Mouse (Mus musculus): ENCODE results near the gene Zpbp2. TPM values are rescaled to one million over a fixed set of nuclear protein-coding genes. Genes with fewer than 3 reads are reported as not detected.

Gene Zpbp2
- total and polyA plus RNA-seq, 2 experiments: 0.28 TPM; not detected in 1

DNA sequence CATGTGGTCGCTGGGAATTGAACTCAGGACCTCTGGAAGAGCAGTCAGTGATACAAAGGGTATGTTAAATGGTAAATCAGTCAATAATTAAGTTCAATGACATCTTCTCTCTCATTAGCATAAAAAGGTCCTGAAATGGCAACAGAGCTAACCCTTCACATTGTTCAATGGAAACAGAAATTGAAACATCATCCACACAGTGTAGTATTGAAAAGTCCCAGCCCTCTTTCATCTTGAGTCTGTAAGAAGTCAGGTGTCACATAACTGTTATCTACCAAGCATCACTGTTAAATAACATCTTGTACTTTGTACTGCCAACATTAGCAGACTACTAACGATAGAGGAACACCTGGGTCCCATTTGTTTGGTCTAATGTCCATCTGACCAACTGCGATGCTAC, 12.1 kb downstream of the Zpbp2 start:
- H3K27ac ChIP-seq (replicated peaks; ENCODE audit: insufficient read depth, low read depth, low read length): no peak overlapping the region
- TF ChIP-seq CTCF (IDR thresholded peaks at IDR 0.05; ENCODE audit: low read depth, low read length): no peak
- no peak for TF ChIP-seq POLR2A (IDR thresholded peaks at IDR 0.05; ENCODE audit: extremely low read depth, insufficient read depth, low read length)
- H3K4me3 ChIP-seq (ENCODE audit: insufficient read depth, low read depth, low read length): no peak overlapping the region
- DNase-seq (ENCODE audit: extremely low read depth, low read depth, low spot score): no peak
- no peak overlapping the region for H3K9ac ChIP-seq (ENCODE audit: low read depth, low read length)
- H3K4me1 ChIP-seq (ENCODE audit: control insufficient read depth, insufficient read depth, low read length): peaks cover 14% of the 10 kb centered on the region
- H3K36me3 ChIP-seq (ENCODE audit: control insufficient read depth, insufficient read depth, low read length): no peaks in the 10 kb centered on the region
- 68% methylated on average over 3 of the region's 3 CpGs for WGBS
- no peaks in the 10 kb centered on the region for H3K79me2 ChIP-seq (ENCODE audit: control insufficient read depth, insufficient read depth, low read length)
- H3K27me3 ChIP-seq (ENCODE audit: control insufficient read depth, insufficient read depth, low read length): no peaks in the 10 kb centered on the region

DNA sequence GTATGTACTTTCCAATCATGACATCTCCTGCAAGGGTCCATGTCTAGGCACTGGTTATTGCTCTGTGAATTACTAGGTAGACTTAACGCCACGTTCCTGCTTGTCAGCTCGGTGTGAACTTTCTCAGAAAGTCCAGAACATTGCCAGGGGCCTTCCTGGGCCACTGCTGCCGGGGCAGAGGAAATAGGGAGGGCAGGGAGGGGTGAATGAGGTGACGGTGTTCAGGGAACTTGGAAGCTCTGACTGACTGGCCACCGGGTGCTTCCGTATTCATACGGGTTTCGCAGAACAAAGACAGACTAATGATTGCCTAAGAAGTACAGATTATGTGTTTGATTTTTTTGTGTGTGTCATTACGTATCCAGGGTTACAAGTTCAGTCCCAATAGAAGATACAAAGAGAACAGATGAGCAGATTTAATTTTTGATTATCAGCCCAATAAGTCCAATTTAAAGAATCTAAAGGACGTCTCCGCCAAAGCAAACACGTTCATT, 13.1 kb downstream of the Zpbp2 start:
- H3K4me1 ChIP-seq (ENCODE audit: control insufficient read depth, insufficient read depth, low read length): peaks cover 14% of the 10 kb centered on the region
- WGBS: 19% methylated on average over 13 of the region's 13 CpGs
- H3K79me2 ChIP-seq (ENCODE audit: control insufficient read depth, insufficient read depth, low read length): no peaks in the 10 kb centered on the region
- DNase-seq (ENCODE audit: extremely low read depth, low read depth, low spot score): peak; percentile 77
- H3K27ac ChIP-seq (replicated peaks; ENCODE audit: insufficient read depth, low read depth, low read length): peak overlapping the region; percentile 24; the same call in 1 of the 2 replicates
- TF ChIP-seq POLR2A (IDR thresholded peaks at IDR 0.05; ENCODE audit: extremely low read depth, insufficient read depth, low read length) (no peak), CTCF (IDR thresholded peaks at IDR 0.05; ENCODE audit: low read depth, low read length) (no peak)
- no peaks in the 10 kb centered on the region for H3K27me3 ChIP-seq (ENCODE audit: control insufficient read depth, insufficient read depth, low read length)
- no peaks in the 10 kb centered on the region for H3K36me3 ChIP-seq (ENCODE audit: control insufficient read depth, insufficient read depth, low read length)
- H3K9ac ChIP-seq (ENCODE audit: low read depth, low read length): no peak overlapping the region
- no peak overlapping the region for H3K4me3 ChIP-seq (ENCODE audit: insufficient read depth, low read depth, low read length)

DNA sequence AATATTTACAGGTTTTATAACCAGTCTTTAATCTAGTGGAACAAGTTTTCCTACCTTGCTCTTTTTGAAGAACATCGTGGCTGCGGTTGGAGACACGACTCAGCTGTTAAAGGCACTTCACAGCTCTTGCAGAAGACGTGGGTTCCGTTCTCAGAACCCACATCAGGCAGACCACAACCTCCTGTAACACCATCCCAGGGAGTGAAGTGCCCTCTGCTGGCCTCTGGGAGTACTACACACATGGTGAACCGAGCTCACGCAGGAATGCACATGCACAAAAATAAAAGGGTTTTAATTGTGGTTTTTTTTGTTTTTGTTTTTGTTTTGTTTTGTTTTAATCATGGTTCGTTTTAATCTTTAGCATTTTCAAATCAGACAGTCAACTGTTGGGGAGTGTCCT, 17.4 kb downstream of the Zpbp2 start:
- TF ChIP-seq POLR2A (IDR thresholded peaks at IDR 0.05; ENCODE audit: extremely low read depth, insufficient read depth, low read length) (no peak), CTCF (IDR thresholded peaks at IDR 0.05; ENCODE audit: low read depth, low read length) (peak; percentile 50)
- WGBS: 87% methylated on average over 8 of the region's 8 CpGs

DNA sequence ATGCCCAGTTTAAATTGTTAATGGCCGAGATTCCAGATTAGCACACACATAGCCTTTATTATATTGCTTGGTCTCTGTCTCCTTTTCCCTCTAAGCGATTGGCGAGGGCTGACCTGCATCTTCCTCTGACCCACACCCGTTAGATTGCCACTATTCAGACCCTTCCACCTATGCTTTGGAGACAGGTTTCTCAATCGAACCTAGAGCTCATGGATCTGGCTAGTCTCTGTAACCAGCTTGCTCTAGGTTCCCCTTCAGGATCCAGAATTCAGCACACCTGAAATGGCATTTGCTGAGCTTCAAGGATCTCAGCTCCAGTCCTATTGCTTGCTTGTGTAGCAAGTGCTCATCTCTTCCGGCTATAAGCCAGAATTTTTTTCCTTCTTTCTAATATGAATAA, 18.6 kb downstream of the Zpbp2 start:
- Histone ChIP-seq H3K27ac (replicated peaks; ENCODE audit: insufficient read depth, low read depth, low read length) (no peak overlapping the region), H3K36me3 (ENCODE audit: control insufficient read depth, insufficient read depth, low read length) (no peaks in the 10 kb centered on the region), H3K4me3 (ENCODE audit: insufficient read depth, low read depth, low read length) (no peak overlapping the region), H3K9ac (ENCODE audit: low read depth, low read length) (no peak overlapping the region), H3K27me3 (ENCODE audit: control insufficient read depth, insufficient read depth, low read length) (no peaks in the 10 kb centered on the region), H3K79me2 (ENCODE audit: control insufficient read depth, insufficient read depth, low read length) (no peaks in the 10 kb centered on the region), H3K4me1 (ENCODE audit: control insufficient read depth, insufficient read depth, low read length) (peaks cover 1% of the 10 kb centered on the region)
- no peak for DNase-seq (ENCODE audit: extremely low read depth, low read depth, low spot score)
- 87% methylated on average over 6 of the region's 6 CpGs for WGBS
- TF ChIP-seq CTCF (IDR thresholded peaks at IDR 0.05; ENCODE audit: low read depth, low read length) (no peak), POLR2A (IDR thresholded peaks at IDR 0.05; ENCODE audit: extremely low read depth, insufficient read depth, low read length) (no peak)

More for the DNA sequence above, 17.4 kb downstream of the Zpbp2 start:
- H3K79me2 ChIP-seq (ENCODE audit: control insufficient read depth, insufficient read depth, low read length): no peaks in the 10 kb centered on the region
- peaks cover 8% of the 10 kb centered on the region for H3K4me1 ChIP-seq (ENCODE audit: control insufficient read depth, insufficient read depth, low read length)
- H3K27ac ChIP-seq (replicated peaks; ENCODE audit: insufficient read depth, low read depth, low read length): no peak overlapping the region
- H3K36me3 ChIP-seq (ENCODE audit: control insufficient read depth, insufficient read depth, low read length): no peaks in the 10 kb centered on the region
- no peak overlapping the region for H3K9ac ChIP-seq (ENCODE audit: low read depth, low read length)
- no peaks in the 10 kb centered on the region for H3K27me3 ChIP-seq (ENCODE audit: control insufficient read depth, insufficient read depth, low read length)
- DNase-seq (ENCODE audit: extremely low read depth, low read depth, low spot score): no peak
- H3K4me3 ChIP-seq (ENCODE audit: insufficient read depth, low read depth, low read length): no peak overlapping the region

DNA sequence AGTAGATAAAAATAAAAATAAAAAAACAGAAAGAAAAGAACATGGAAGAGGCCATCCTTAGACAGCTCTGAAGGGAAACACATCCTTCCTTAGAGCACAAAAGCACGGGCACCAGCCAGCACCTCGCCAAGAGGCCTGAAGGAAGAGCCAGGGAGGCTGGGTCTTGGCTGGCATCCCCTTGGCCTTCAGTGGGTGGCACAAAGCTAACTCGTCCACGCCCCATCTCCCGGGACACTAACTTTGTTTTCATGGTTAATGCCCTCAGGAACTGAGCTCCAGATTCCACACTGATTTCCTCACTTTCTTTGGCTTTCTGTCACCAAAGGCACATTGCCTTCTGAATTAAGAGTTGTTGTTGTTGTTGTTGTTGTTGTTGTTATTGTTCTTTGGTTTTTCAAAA, 26.9 kb downstream of the Zpbp2 start:
- Histone ChIP-seq H3K36me3 (ENCODE audit: control insufficient read depth, insufficient read depth, low read length) (peaks cover 4% of the 10 kb centered on the region; the same call in 1 of the 2 replicates), H3K4me3 (ENCODE audit: insufficient read depth, low read depth, low read length) (no peak overlapping the region), H3K27ac (replicated peaks; ENCODE audit: insufficient read depth, low read depth, low read length) (no peak overlapping the region), H3K9ac (ENCODE audit: low read depth, low read length) (no peak overlapping the region), H3K4me1 (ENCODE audit: control insufficient read depth, insufficient read depth, low read length) (peaks cover 20% of the 10 kb centered on the region), H3K27me3 (ENCODE audit: control insufficient read depth, insufficient read depth, low read length) (no peaks in the 10 kb centered on the region), H3K79me2 (ENCODE audit: control insufficient read depth, insufficient read depth, low read length) (no peaks in the 10 kb centered on the region)
- 14% methylated on average over 5 of the region's 5 CpGs for WGBS
- no peak for TF ChIP-seq POLR2A (IDR thresholded peaks at IDR 0.05; ENCODE audit: extremely low read depth, insufficient read depth, low read length)
- no peak for TF ChIP-seq CTCF (IDR thresholded peaks at IDR 0.05; ENCODE audit: low read depth, low read length)
- DNase-seq (ENCODE audit: extremely low read depth, low read depth, low spot score): peak; percentile 81

DNA sequence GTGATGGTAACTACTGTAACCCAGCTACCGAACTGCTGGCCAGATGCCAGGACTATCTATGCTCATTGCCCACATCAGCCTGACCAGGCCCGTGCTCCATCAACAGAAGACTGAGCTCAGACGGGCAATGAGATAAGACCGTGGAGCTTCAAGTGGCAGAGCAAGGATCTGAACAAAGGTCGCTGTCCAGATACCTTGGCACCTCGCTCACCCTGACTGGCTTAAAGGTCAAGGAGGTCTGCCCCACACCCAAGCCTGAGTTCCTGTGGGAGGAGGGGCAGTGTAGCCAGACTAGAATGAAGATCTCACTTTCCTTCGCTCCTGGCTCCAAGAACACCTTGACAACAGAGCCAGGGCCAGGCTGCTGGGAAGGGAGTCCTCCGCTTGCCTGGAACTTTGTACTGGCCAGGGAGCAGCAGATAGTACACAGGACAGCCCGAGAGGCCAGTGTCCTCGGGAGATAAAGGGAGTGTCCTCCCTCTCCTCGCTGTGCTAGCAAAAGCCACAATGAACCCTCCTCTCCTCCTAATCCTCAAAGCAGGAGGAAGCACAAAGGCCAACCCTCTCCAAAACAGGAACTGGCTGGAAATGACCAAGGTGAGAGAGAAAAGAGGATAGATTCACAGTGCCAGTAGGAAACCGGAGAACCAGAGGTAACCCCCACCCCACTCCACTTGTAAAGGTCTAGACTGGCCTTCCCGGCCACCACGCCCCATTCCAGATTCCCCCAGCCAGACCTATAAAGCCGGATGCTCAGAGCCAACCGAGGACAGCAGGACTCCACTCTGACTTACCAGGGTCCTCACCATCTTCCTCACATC, 29.6 kb downstream of the Zpbp2 start:
- Histone ChIP-seq H3K27ac (replicated peaks; ENCODE audit: insufficient read depth, low read depth, low read length) (peak overlapping the region; percentile 42), H3K4me3 (ENCODE audit: insufficient read depth, low read depth, low read length) (no peak overlapping the region), H3K9ac (ENCODE audit: low read depth, low read length) (no peak overlapping the region; the same call in 1 of the 2 replicates), H3K27me3 (ENCODE audit: control insufficient read depth, insufficient read depth, low read length) (no peaks in the 10 kb centered on the region), H3K4me1 (ENCODE audit: control insufficient read depth, insufficient read depth, low read length) (peaks cover 38% of the 10 kb centered on the region), H3K79me2 (ENCODE audit: control insufficient read depth, insufficient read depth, low read length) (peaks cover 14% of the 10 kb centered on the region), H3K36me3 (ENCODE audit: control insufficient read depth, insufficient read depth, low read length) (peaks cover 11% of the 10 kb centered on the region; the same call in 1 of the 2 replicates)
- WGBS: 26% methylated on average over 16 of the region's 16 CpGs
- DNase-seq (ENCODE audit: extremely low read depth, low read depth, low spot score): peak; percentile 85
- TF ChIP-seq CTCF (IDR thresholded peaks at IDR 0.05; ENCODE audit: low read depth, low read length): no peak
- no peak for TF ChIP-seq POLR2A (IDR thresholded peaks at IDR 0.05; ENCODE audit: extremely low read depth, insufficient read depth, low read length)

All from liver, adult 2 months (tissue).